Mouse (Mus musculus) bone marrow, adult 2 months (tissue): ENCODE measurements around the gene Phf13. TPM values are rescaled to one million over a fixed set of nuclear protein-coding genes. Genes with fewer than 3 reads are reported as not detected.

ENCODE experiments used
- H3K27ac ChIP-seq: fragments of 200-500 bp; 2 replicates; pipeline ENCODE4 v1.5.1; 2012; ENCODE audit warnings: low read depth, mild to moderate bottlenecking, control low read depth, inconsistent platforms, low read length; ENCODE audit not compliant: control insufficient read depth, poor library complexity, insufficient read depth
- H3K4me1 ChIP-seq: fragments of 200-500 bp; 2 replicates; pipeline ENCODE4 v1.6.1; 2011; ENCODE audit warnings: low read length; ENCODE audit not compliant: control insufficient read depth, insufficient read depth
- H3K4me3 ChIP-seq: fragments of 200-500 bp; replicated peaks from 2 replicates; pipeline ENCODE3; 2011; ENCODE audit warnings: mild to moderate bottlenecking, low read depth, low read length, control low read depth; ENCODE audit not compliant: control insufficient read depth
- CTCF ChIP-seq: fragments of 200-500 bp; IDR thresholded peaks from 2 replicates; pipeline ENCODE4 v1.5.1; 2011; ENCODE audit warnings: low read length, control low read depth; ENCODE audit not compliant: control insufficient read depth, insufficient read depth
- POLR2A ChIP-seq: fragments of 200-500 bp; IDR thresholded peaks from 2 replicates; pipeline ENCODE4 v1.6.1; 2011; ENCODE audit warnings: low read depth, mild to moderate bottlenecking, control low read depth, low read length, borderline replicate concordance; ENCODE audit not compliant: control insufficient read depth
- WGBS: fragments of 180-500 bp; shearing (Covaris S2); methylation state at CpG from one replicate; pipeline ENCODE4 v1.1.7; 2018; 5-methylcytosine and 5-hydroxymethylcytosine counted together
- polyA plus RNA-seq: library from polyadenylated mRNA; stranded (reverse); fragments of >200 nt; gene quantifications from 2 replicates; pipeline ENCODE4 v1.2.4, GENCODE M21; 2011; ENCODE audit warnings: low replicate concordance; ENCODE audit not compliant: missing spikeins, insufficient read depth, insufficient read length

The Phf13 gene
- polyA plus RNA-seq, 1 experiment, result 2.8 TPM

GRCm38 (mm10) chr4:152020024-152020423 is 24.0 kb upstream of the Phf13 start:
- Histone ChIP-seq H3K4me1 (no peaks in the 10 kb centered on the region), H3K27ac (no peak overlapping the region), H3K4me3 (no peak overlapping the region)
- TF ChIP-seq POLR2A (no peak), CTCF (no peak)
- 91% methylated on average over 21 of the region's 21 CpGs for WGBS

GRCm38 (mm10) chr4:152019073-152019472 is 23.0 kb upstream of the Phf13 start:
- WGBS, result 86% methylated on average over 6 of the region's 6 CpGs
- TF ChIP-seq POLR2A, result no peak
- TF ChIP-seq CTCF, result no peak
- no peak overlapping the region for H3K4me3 ChIP-seq
- H3K4me1 ChIP-seq, result no peaks in the 10 kb centered on the region
- no peak overlapping the region for H3K27ac ChIP-seq

- no peak for TF ChIP-seq CTCF
- no peak for TF ChIP-seq POLR2A
- WGBS, result 70% methylated on average over 12 of the region's 12 CpGs
- no peaks in the 10 kb centered on the region for H3K4me1 ChIP-seq
- H3K27ac ChIP-seq, result no peak overlapping the region
- no peak overlapping the region for H3K4me3 ChIP-seq
Measured at GRCm38 (mm10) chr4:152013036-152013813, 17.2 kb upstream of the Phf13 start.

GRCm38 (mm10) chr4:152012109-152012508 is 16.1 kb upstream of the Phf13 start:
- no peak overlapping the region for H3K4me3 ChIP-seq
- H3K4me1 ChIP-seq, result no peaks in the 10 kb centered on the region
- WGBS, result 91% methylated on average over 16 of the region's 16 CpGs
- no peak for TF ChIP-seq CTCF
- no peak overlapping the region for H3K27ac ChIP-seq

GRCm38 (mm10) chr4:152011171-152011760 is 15.2 kb upstream of the Phf13 start:
- no peak overlapping the region for H3K27ac ChIP-seq
- H3K4me3 ChIP-seq, result no peak overlapping the region
- no peaks in the 10 kb centered on the region for H3K4me1 ChIP-seq
- TF ChIP-seq CTCF (no peak), POLR2A (no peak)
- 66% methylated on average over 8 of the region's 8 CpGs for WGBS

GRCm38 (mm10) chr4:152010707-152011134 is 14.7 kb upstream of the Phf13 start:
- no peak for TF ChIP-seq CTCF
- no peak for TF ChIP-seq POLR2A
- peak overlapping the region; percentile 29 for H3K4me3 ChIP-seq
- 11% methylated on average over 13 of the region's 13 CpGs for WGBS
- no peaks in the 10 kb centered on the region for H3K4me1 ChIP-seq
- H3K27ac ChIP-seq, result no peak overlapping the region

- no peak for TF ChIP-seq POLR2A
- no peak for TF ChIP-seq CTCF
- Histone ChIP-seq H3K27ac (no peak overlapping the region), H3K4me3 (peak overlapping the region; percentile 81), H3K4me1 (no peaks in the 10 kb centered on the region)
- 2% methylated on average over 10 of the region's 10 CpGs for WGBS
Measured at GRCm38 (mm10) chr4:152010091-152010706, 14.1 kb upstream of the Phf13 start.

GRCm38 (mm10) chr4:152009076-152010051 is 13.3 kb upstream of the Phf13 start:
- Histone ChIP-seq H3K4me1 (no peaks in the 10 kb centered on the region), H3K27ac (peak overlapping the region; percentile 83), H3K4me3 (peak overlapping the region; percentile 81)
- TF ChIP-seq CTCF (no peak), POLR2A (no peak)
- WGBS, result under 1% methylated on average over 115 of the region's 115 CpGs
